Mouse (Mus musculus) embryonic facial prominence, embryonic 12.5 days (tissue): ENCODE measurements at regions not wholly inside any gene's neighbourhood (a gene's known extent, or its start where the extent isn't known, plus 50 kb on each side); places are given as distances from the start of the nearest gene placed in this dataset.

Experiments
- ATAC-seq: fragments of 200-750 bp; cut with Nextera tagmentation; 2 replicates; pipeline ENCODE4 v1.8.0; 2017; ENCODE audit not compliant: insufficient number of reproducible peaks, insufficient read depth, low FRiP score, low TSS enrichment
- H3K27ac ChIP-seq: fragments of 300-500 bp; sonication (generic); 2 replicates; pipeline ENCODE4 v1.5.1; 2016; ENCODE audit warnings: mild to moderate bottlenecking
- H3K27me3 ChIP-seq: fragments of 300-500 bp; sonication (generic); 2 replicates; pipeline ENCODE4 v1.6.1; 2016; ENCODE audit warnings: mild to moderate bottlenecking, moderate library complexity
- H3K36me3 ChIP-seq: fragments of 300-500 bp; sonication (generic); 2 replicates; pipeline ENCODE4 v1.6.1; 2016; ENCODE audit warnings: mild to moderate bottlenecking
- H3K4me1 ChIP-seq: fragments of 300-500 bp; sonication (generic); 2 replicates; pipeline ENCODE4 v1.6.1; 2016
- H3K4me2 ChIP-seq: fragments of 300-500 bp; sonication (generic); replicated peaks from 2 replicates; pipeline ENCODE4 v1.6.1; 2016; ENCODE audit warnings: mild to moderate bottlenecking, moderate library complexity
- H3K4me3 ChIP-seq: fragments of 300-500 bp; sonication (generic); 2 replicates; pipeline ENCODE4 v1.5.1; 2016; ENCODE audit warnings: mild to moderate bottlenecking
- H3K9ac ChIP-seq: fragments of 300-500 bp; sonication (generic); 2 replicates; pipeline ENCODE4 v1.6.1; 2016; ENCODE audit warnings: mild to moderate bottlenecking, moderate library complexity
- H3K9me3 ChIP-seq: fragments of 300-500 bp; sonication (generic); 2 replicates; pipeline ENCODE4 v1.6.1; 2016; ENCODE audit warnings: mild to moderate bottlenecking, moderate library complexity
- WGBS: fragments of 180-500 bp; shearing (Covaris S2); methylation state at CpG from one replicate; pipeline ENCODE4 v1.1.7; 2016; 5-methylcytosine and 5-hydroxymethylcytosine counted together

DNA sequence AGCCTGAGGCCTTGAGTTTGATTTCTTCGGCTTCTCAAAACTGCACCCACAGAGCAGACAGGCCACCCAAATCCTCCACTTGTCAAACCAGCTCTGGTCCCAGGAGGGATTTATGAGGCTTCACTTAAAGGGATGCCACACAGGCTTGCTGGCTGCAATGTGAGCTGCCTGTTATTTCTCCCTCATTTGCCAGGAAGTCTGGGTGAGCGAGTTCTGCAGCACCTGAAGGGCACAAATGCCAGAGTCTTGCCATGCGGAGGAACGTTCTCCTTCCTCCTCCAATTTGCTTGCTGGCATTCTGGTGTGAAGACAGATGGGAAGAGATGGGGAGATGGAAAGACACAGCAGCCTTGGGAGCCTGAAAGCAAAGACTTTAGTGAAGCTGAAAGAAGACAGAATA is 288.6 kb downstream of the Rnf152 start:
- Histone ChIP-seq H3K9ac (no peak overlapping the region), H3K4me2 (no peak overlapping the region), H3K4me1 (no peaks in the 10 kb centered on the region), H3K4me3 (no peak overlapping the region), H3K27ac (no peak overlapping the region), H3K27me3 (no peaks in the 10 kb centered on the region), H3K36me3 (no peaks in the 10 kb centered on the region), H3K9me3 (no peaks in the 10 kb centered on the region)
- 49% methylated on average over 4 of the region's 4 CpGs for WGBS
- no peak for ATAC-seq

DNA sequence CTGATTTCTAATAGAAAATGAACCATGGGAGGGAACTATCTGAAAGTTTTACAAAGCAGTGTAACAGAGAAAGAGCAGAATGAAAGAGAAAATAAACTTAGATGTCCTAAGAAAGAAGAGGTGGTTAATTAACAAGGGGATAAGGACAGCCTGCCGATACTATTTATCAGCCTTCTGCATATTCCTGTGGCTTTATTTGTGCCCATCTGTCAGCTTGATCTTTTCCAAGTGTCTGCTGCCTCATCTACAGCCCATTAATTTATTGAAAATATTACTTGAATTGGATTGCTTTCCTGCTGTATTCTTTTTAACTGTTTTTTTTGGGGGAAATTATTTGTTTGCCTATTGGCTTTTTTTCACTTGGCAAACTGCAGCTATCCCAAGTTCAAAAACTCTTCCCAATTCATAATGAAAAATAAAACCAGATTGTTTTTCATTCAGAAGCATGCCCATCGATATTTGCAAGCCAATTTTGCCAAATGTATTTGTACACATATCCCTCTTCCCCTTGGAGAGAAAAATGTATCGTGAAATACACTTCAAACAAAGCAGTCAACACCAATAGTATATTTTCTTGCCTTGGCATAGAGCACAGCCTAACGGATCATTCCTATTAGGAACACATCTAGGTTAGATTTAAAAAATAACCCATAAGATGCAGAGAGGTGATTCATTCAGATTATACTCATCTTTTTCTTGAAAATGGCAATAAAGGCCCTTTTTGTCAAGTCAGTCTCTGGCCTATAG is 289.3 kb downstream of the Rnf152 start:
- Histone ChIP-seq H3K4me3 (no peak overlapping the region), H3K4me2 (no peak overlapping the region), H3K9me3 (no peaks in the 10 kb centered on the region), H3K27ac (no peak overlapping the region), H3K36me3 (no peaks in the 10 kb centered on the region), H3K4me1 (no peaks in the 10 kb centered on the region), H3K27me3 (no peaks in the 10 kb centered on the region), H3K9ac (no peak overlapping the region)
- 80% methylated on average over 4 of the region's 4 CpGs for WGBS
- ATAC-seq: no peak

DNA sequence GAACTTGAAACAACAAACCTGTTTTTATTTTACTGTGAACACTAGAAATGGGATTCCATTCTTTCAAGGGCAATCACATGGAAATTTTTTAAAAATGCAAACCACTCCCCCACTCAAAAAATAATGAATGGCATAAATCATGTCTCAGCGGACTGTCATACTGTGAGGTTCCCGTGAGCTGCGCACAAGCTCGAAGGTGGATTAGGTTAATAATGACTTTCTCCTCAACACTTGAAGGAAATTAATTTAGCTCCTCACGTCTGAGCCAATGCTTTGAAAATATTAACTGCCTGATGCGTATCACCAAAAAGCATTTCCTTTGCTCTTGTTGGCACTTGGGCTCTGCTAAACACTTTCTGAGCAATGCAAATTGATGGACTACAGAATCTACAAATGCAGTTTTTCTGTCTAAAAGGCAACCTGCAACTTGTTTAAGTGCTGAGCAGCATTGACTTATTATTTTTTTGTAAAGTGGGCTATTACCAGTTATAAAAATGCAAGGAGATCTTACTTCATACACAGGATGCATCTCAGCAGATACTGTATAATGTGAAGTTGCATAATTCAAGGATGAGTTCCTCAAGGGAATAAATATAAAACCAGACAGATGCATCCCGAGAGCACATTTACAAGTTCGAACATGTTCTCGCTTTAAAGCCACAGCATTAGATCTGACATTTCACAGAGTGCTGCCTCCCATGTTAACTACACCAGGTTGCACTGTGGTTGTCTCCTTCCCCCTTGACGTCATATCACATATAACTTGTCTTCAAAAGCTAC is 282.4 kb downstream of the Cdh20 start:
- no peaks in the 10 kb centered on the region for H3K27me3 ChIP-seq
- H3K27ac ChIP-seq: no peak overlapping the region
- ATAC-seq: no peak
- no peaks in the 10 kb centered on the region for H3K36me3 ChIP-seq
- H3K4me2 ChIP-seq: no peak overlapping the region
- 79% methylated on average over 10 of the region's 10 CpGs for WGBS
- H3K4me3 ChIP-seq: no peak overlapping the region
- H3K9ac ChIP-seq: no peak overlapping the region
- no peaks in the 10 kb centered on the region for H3K4me1 ChIP-seq
- H3K9me3 ChIP-seq: no peaks in the 10 kb centered on the region
